10 mouse cellular contexts compared by ENCODE assay signal in genomic region chr1:174469736-174470135, GRCm38 (mm10). TPM values are rescaled to one million over a fixed set of nuclear protein-coding genes. Genes with fewer than 3 reads are reported as not detected.
A peak's percentile ranks its signal among the peaks of the same experiment; 100 is the strongest.
DNase-seq lines count a peak whose midpoint lies in the region; ATAC-seq and TF ChIP-seq lines count a peak whose summit lies in the region.
"Had no signal": no experiment of that assay in that cellular context is flagged by ENCODE, and none has a peak within 500 bp of the region (broad histone marks: within the 10 kb centered on the region; RNA-seq: fewer than 3 reads in every experiment).

No protein-coding gene starts in this region.

- peak; percentile 8 for DNase-seq in CD4-positive helper T cell, adult 2 months (ENCODE audit: low read depth, low spot score)
- DNase-seq in Patski (ENCODE audit: low read depth, low spot score): no peak
- peak; percentile 23 to 42 for DNase-seq in cerebellum, postnatal 36 days
- peak; percentile 16 to 32 for DNase-seq in kidney, postnatal 4 days
- DNase-seq in liver, postnatal 0 days: peak; percentile 32
- peak; percentile 13 for DNase-seq in retina, adult 2 months (ENCODE audit: low read depth, low spot score)
- no peak for DNase-seq in gastrocnemius, postnatal 25 days

- peak; percentile 60 for TF ChIP-seq CTCF in Patski (IDR thresholded peaks at IDR 0.05)
- peak; percentile 93 for TF ChIP-seq CTCF in liver, postnatal 0 days (IDR thresholded peaks at IDR 0.05; ENCODE audit: low read depth)

- H3K27me3 ChIP-seq in Patski: no peaks in the 10 kb centered on the region
- no peaks in the 10 kb centered on the region for H3K27me3 ChIP-seq in liver, postnatal 0 days (ENCODE audit: insufficient read depth, low read length)
- H3K27me3 ChIP-seq: heart, embryonic 15.5 days; stomach, embryonic 15.5 days had no signal

- H3K36me3 ChIP-seq in liver, postnatal 0 days (replicated peaks; ENCODE audit: insufficient read depth, low read length): no peaks in the 10 kb centered on the region
- H3K36me3 ChIP-seq: heart, embryonic 15.5 days; stomach, embryonic 15.5 days had no signal

- H3K4me1 ChIP-seq in liver, postnatal 0 days (ENCODE audit: insufficient read depth): no peaks in the 10 kb centered on the region
- H3K4me1 ChIP-seq: heart, embryonic 15.5 days; stomach, embryonic 15.5 days had no signal

- TF ChIP-seq EP300 in liver, postnatal 0 days (IDR thresholded peaks at IDR 0.05; ENCODE audit: low read depth): no peak

- no peak overlapping the region for H3K9ac ChIP-seq in liver, postnatal 0 days (replicated peaks)
- H3K9ac ChIP-seq: heart, embryonic 15.5 days; stomach, embryonic 15.5 days had no signal

- WGBS in liver, postnatal 0 days (ENCODE audit: insufficient replicate concordance): 7% methylated on average over 6 of the region's 6 CpGs

- POLR2A ChIA-PET in Patski (lab: Charles Lee): no interaction called here

- H3K4me2 ChIP-seq in liver, postnatal 0 days (ENCODE audit: low read depth, low read length): no peak overlapping the region
- H3K4me2 ChIP-seq: heart, embryonic 15.5 days; stomach, embryonic 15.5 days had no signal

- in situ Hi-C loops in Patski (cut with MboI; ENCODE audit: low pct_unique_long_range_greater_than_20kb): loop anchor here (5.0 kb wide), 1 partner anchor 1012 kb away; no protein-coding TSS in a partner anchor

- no peak for ATAC-seq in Patski
- ATAC-seq in granulocyte monocyte progenitor cell, adult 5-6 weeks (replicated peaks; ENCODE audit: poor library complexity, severe bottlenecking): peak; percentile 94
- ATAC-seq in liver, postnatal 0 days: peak; percentile 61

- H3K27ac ChIP-seq in liver, postnatal 0 days (ENCODE audit: low read depth): no peak overlapping the region
- H3K27ac ChIP-seq: heart, embryonic 15.5 days; stomach, embryonic 15.5 days had no signal

- CTCF ChIA-PET in Patski (lab: Charles Lee): interaction anchor here (2.1 kb wide), 1 partner anchor 15 kb away, joined by 10 read pairs; no protein-coding TSS in a partner anchor

- no peak overlapping the region for H3K4me3 ChIP-seq in liver, postnatal 0 days (ENCODE audit: low read depth, low read length)
- H3K4me3 ChIP-seq: heart, embryonic 15.5 days; stomach, embryonic 15.5 days had no signal

- H3K9me3 ChIP-seq in liver, postnatal 0 days (ENCODE audit: low read length): no peaks in the 10 kb centered on the region
- H3K9me3 ChIP-seq: heart, embryonic 15.5 days; stomach, embryonic 15.5 days had no signal

RNA-seq across cellular contexts. Expression of gene Olfr220, which starts 27.9 kb away (rescaled TPM):
- polyA plus RNA-seq in Patski (2021): not detected
- not detected in 2 replicates for total RNA-seq in granulocyte monocyte progenitor cell, adult 5-6 weeks (2014; fragmentation: Nextera tagmentation)
- not detected in 2 replicates for total RNA-seq in granulocyte monocyte progenitor cell, adult 5-6 weeks (2017)
- not detected in 2 replicates for polyA plus RNA-seq in liver, postnatal 0 days (2015; fragmentation: Nextera tagmentation; extraction: Ambion mirVana)
- not detected for total RNA-seq in gastrocnemius, postnatal 25 days (2021)
- polyA plus RNA-seq: heart, embryonic 15.5 days; stomach, embryonic 15.5 days had no signal

RNA-seq across cellular contexts. Expression of gene Fmn2, which starts 31.9 kb away (rescaled TPM):
- polyA plus RNA-seq in Patski (2021): not detected
- total RNA-seq in granulocyte monocyte progenitor cell, adult 5-6 weeks (2014; fragmentation: Nextera tagmentation): not detected in 2 replicates
- not detected in 2 replicates for total RNA-seq in granulocyte monocyte progenitor cell, adult 5-6 weeks (2017)
- 0.09 and 0.11 TPM in 2 replicates for polyA plus RNA-seq in liver, postnatal 0 days (2015; fragmentation: Nextera tagmentation; extraction: Ambion mirVana)
- under 1 TPM; 0.21 to 0.41 TPM for total RNA-seq in gastrocnemius, postnatal 25 days (2021)

RNA-seq across cellular contexts. Expression of gene Olfr414, which starts 45.9 kb away (rescaled TPM):
- not detected for polyA plus RNA-seq in Patski (2021)
- 1.6 TPM in 1 of 2 replicates, not detected in the other for total RNA-seq in granulocyte monocyte progenitor cell, adult 5-6 weeks (2014; fragmentation: Nextera tagmentation)
- 0.13 TPM in 1 of 2 replicates, not detected in the other for total RNA-seq in granulocyte monocyte progenitor cell, adult 5-6 weeks (2017)
- not detected in 2 replicates for polyA plus RNA-seq in liver, postnatal 0 days (2015; fragmentation: Nextera tagmentation; extraction: Ambion mirVana)
- total RNA-seq in gastrocnemius, postnatal 25 days (2021): not detected
- polyA plus RNA-seq: heart, embryonic 15.5 days; stomach, embryonic 15.5 days had no signal

Comparison
In these comparisons a context has a peak if more than half of its experiments do, and no peak if none do; other contexts are left out.
1. DNase-seq: peak in CD4-positive helper T cell, adult 2 months (single experiment), cerebellum, postnatal 36 days (2 of 2), kidney, postnatal 4 days (2 of 2), liver, postnatal 0 days (single experiment) and retina, adult 2 months (single experiment); none in Patski (single experiment) and gastrocnemius, postnatal 25 days (single experiment).